Mouse (Mus musculus) midbrain, postnatal 0 days (tissue): ENCODE data around the gene Vps25. TPM values are rescaled to one million over a fixed set of nuclear protein-coding genes. Genes with fewer than 3 reads are reported as not detected.
A peak's percentile ranks its signal among the peaks of the same experiment; 100 is the strongest.

Experiments
- ATAC-seq: fragments of 200-750 bp; cut with Nextera tagmentation; 2 replicates; pipeline ENCODE4 v1.8.0; 2017; ENCODE audit warnings: moderate number of reproducible peaks, mild to moderate bottlenecking, moderate TSS enrichment, moderate library complexity; ENCODE audit not compliant: low FRiP score
- DNase-seq: peaks from one replicate; pipeline ENCODE4 v3.0.0-alpha.2; 2015; ENCODE audit warnings: low spot score
- H3K27ac ChIP-seq: fragments of 300-500 bp; sonication (generic); 2 replicates; pipeline ENCODE4 v1.5.1; 2014; ENCODE audit warnings: low read depth, mild to moderate bottlenecking, low read length, mixed read lengths
- H3K27me3 ChIP-seq: fragments of 300-500 bp; sonication (generic); 2 replicates; pipeline ENCODE4 v1.6.1; 2014; ENCODE audit warnings: low read length, control low read depth, mixed read lengths; ENCODE audit not compliant: insufficient read depth
- H3K36me3 ChIP-seq: fragments of 300-500 bp; sonication (generic); 2 replicates; pipeline ENCODE4 v1.6.1; 2014; ENCODE audit warnings: low read length, control low read depth, mixed read lengths; ENCODE audit not compliant: insufficient read depth
- H3K4me1 ChIP-seq: fragments of 300-500 bp; sonication (generic); 2 replicates; pipeline ENCODE4 v1.6.1; 2014; ENCODE audit warnings: mild to moderate bottlenecking, control low read depth, antibody characterized with exemption, low read length, mixed read lengths; ENCODE audit not compliant: insufficient read depth
- H3K4me2 ChIP-seq: fragments of 300-500 bp; sonication (generic); 2 replicates; pipeline ENCODE4 v1.6.1; 2014; ENCODE audit warnings: low read depth, mild to moderate bottlenecking, low read length, mixed read lengths; ENCODE audit not compliant: poor library complexity, severe bottlenecking
- H3K4me3 ChIP-seq: fragments of 300-500 bp; sonication (generic); 2 replicates; pipeline ENCODE4 v1.5.1; 2014; ENCODE audit warnings: low read depth, mild to moderate bottlenecking, low read length, moderate library complexity
- H3K9ac ChIP-seq: fragments of 300-500 bp; sonication (generic); replicated peaks from 2 replicates; pipeline ENCODE4 v1.6.1; 2014; ENCODE audit warnings: mild to moderate bottlenecking, low read length, moderate library complexity, mixed read lengths; ENCODE audit not compliant: poor library complexity, severe bottlenecking
- H3K9me3 ChIP-seq: fragments of 300-500 bp; sonication (generic); 2 replicates; pipeline ENCODE4 v1.6.1; 2016; ENCODE audit warnings: low read length, control low read depth
- CTCF ChIP-seq: IDR thresholded peaks from 2 replicates; pipeline ENCODE4 v1.5.1; 2016; ENCODE audit warnings: antibody characterized with exemption, mild to moderate bottlenecking
- WGBS: fragments of 180-500 bp; shearing (Covaris S2); extraction: QIAGEN DNeasy Blood & Tissue Kit; methylation state at CpG from one replicate; pipeline ENCODE4 v1.1.7; 2014; 5-methylcytosine and 5-hydroxymethylcytosine counted together
- polyA plus RNA-seq: library from polyadenylated mRNA; unstranded; fragments of >200 nt; fragmentation: Nextera tagmentation; extraction: Ambion mirVana; gene quantifications from 2 replicates; pipeline ENCODE4 v1.2.1, GENCODE M21; 2015
- total RNA-seq: library from RNA; depleted of rRNA; stranded (reverse); fragments of >200 nt; gene quantifications from 2 replicates; pipeline ENCODE4 v1.2.3, GENCODE M21; 2014

Vps25 gene
- total and polyA plus RNA-seq, 2 experiments from 2014 or later: 82.3 to 130 TPM

DNA sequence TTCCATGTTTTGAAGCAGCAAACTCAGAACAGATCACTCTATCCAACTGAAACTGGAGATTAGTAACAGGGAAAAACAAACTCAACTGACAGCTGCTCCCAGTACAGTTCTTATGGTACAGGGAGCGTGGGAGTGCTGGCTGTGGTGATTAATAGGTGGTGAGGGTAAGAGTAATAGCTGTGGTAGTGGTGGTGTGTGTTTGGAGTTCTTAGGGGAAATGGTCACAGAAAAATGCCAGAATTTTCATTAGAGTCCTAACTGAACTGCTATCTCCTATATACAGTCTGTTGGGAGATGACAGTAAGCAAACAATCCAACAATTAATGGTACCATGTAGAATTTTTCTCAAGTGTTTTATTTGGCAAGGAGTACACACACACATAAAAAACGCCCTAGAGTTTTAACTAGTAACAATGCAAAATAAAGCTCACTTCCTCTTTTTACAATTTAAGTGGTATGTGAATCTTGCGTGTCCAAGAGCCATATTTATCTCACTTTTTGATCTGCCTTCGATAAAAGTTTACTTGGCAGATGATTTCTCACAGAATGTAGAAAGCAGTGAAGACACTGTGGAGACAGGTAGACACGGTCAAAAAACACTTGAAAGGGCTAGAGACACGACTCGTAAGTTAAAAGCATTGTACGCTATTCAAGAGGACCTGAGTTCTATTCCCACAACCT, 32.1 kb upstream of the Vps25 start:
- Histone ChIP-seq H3K4me1 (no peaks in the 10 kb centered on the region), H3K27me3 (no peaks in the 10 kb centered on the region), H3K9me3 (no peaks in the 10 kb centered on the region), H3K4me3 (no peak overlapping the region), H3K36me3 (peaks cover 12% of the 10 kb centered on the region; the same call in 1 of the 2 replicates), H3K4me2 (no peak overlapping the region), H3K27ac (no peak overlapping the region), H3K9ac (no peak overlapping the region)
- WGBS: 91% methylated on average over 8 of the region's 8 CpGs
- ATAC-seq (no peak), DNase-seq (no peak)
- TF ChIP-seq CTCF: no peak

DNA sequence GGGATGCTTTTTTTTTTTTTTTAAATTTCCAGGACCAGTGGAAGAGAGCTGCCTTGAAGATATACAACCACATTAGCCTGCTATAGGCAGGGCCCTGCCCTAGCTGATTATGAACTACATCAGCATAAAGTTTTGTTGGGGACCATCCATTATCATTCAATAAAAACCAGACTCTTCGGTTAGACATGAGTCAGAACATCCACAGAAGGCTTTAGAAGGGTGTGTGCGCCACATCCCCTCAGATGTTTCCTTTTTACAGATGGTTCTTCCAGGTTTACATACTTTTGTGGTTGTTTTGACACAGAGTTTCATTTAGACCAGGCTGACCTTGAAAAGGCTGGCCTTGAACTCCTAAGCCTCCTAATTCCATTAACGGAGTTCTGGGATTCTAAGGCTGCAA, 29.2 kb upstream of the Vps25 start:
- Histone ChIP-seq H3K4me2 (no peak overlapping the region), H3K4me1 (no peaks in the 10 kb centered on the region), H3K9me3 (no peaks in the 10 kb centered on the region), H3K27ac (no peak overlapping the region), H3K9ac (no peak overlapping the region), H3K27me3 (no peaks in the 10 kb centered on the region), H3K36me3 (no peaks in the 10 kb centered on the region), H3K4me3 (no peak overlapping the region)
- DNase-seq (no peak), ATAC-seq (no peak)
- no peak for TF ChIP-seq CTCF
- WGBS: 90% methylated on average over 3 of the region's 3 CpGs

DNA sequence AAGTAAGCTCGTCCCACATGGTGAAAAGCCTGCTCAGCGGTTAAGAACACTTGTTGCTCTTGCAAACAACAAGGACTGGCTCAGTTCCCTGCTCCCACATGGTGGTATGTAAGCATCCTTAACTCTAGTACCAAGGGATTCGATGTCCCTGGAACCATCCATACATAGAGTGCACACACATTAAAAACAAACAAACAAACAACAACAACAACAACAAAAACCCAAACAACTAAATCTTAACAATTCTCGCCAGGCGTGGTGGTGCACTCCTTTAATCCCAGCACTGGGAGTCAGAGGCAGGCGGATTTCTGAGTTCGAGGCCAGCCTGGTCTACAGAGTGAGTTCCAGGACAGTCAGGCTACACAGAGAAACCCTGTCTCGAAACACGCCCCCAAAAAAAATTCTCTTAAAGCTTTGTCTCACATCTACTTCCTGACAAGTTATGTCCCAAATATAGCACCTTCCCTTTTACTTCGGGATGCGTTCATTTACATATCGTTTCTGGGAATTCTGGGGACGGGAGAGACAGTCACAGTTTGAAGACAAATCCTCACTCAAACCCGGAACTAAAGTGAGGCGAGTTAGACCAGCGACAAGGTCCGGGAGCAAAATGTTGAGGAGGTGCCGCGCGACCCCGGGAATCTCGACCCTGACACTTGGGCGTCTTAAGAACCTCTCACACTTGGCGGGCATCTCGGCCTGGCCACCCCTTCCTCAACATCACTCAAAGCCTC, 28.0 kb upstream of the Vps25 start:
- Histone ChIP-seq H3K27ac (0 out of 2 replicates have a peak overlapping the region, but pooled peaks have one; percentile 43), H3K9me3 (no peaks in the 10 kb centered on the region), H3K27me3 (no peaks in the 10 kb centered on the region), H3K4me1 (no peaks in the 10 kb centered on the region), H3K4me2 (peak overlapping the region; percentile 78), H3K4me3 (peak overlapping the region; percentile 60), H3K36me3 (no peaks in the 10 kb centered on the region), H3K9ac (peak overlapping the region; percentile 66)
- no peak for TF ChIP-seq CTCF
- no peak for DNase-seq
- ATAC-seq: no peak
- 20% methylated on average over 25 of the region's 25 CpGs for WGBS

DNA sequence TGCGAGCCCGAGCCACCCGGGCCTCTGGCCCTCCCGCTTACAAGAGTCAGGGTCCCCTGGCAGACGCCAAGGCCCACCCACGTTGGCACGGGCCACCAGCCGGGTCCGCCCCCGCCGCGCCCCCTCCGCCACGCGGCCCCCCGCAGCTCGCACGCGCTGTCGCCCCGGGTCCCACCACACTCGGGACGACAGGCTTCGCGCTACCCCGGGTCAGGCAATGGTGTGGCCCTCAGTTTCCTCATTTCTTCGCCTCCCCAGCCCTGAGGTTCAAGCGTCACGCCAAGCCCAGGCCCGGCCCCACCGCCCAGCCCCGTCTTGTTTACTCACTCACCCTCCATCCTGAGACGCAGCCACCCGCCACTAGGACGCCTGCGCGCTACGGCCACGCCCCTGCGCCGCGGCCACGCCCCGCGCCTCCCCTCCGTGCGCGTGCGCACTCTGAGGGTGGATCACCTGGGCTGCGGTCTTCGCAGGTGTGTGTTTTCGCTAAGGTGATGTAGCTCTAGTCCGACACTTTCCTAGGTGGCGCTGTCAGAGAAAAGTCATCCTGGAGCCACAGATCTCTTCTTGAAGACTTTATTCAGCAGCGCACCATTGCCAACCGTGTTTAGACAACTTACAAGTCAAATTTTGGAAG, 27.3 kb upstream of the Vps25 start, which contains the start of gene Ezh1:
Gene Ezh1, minus strand, starts transcription at position 399 of the 637 bp plus-strand sequence.
- WGBS: 2% methylated on average over 42 of the region's 56 CpGs
- H3K27ac ChIP-seq: peak within 1 kb of the TSS; percentile 43; the same call in 1 of the 2 replicates
- DNase-seq (peak; percentile 87), ATAC-seq (peak; percentile 93)
- H3K4me1 ChIP-seq: no peaks in the 10 kb centered on the region
- peak; percentile 69 for TF ChIP-seq CTCF
- H3K4me2 ChIP-seq: peak within 1 kb of the TSS; percentile 78
- H3K36me3 ChIP-seq: no peaks in the 10 kb centered on the region
- no peaks in the 10 kb centered on the region for H3K9me3 ChIP-seq
- peak within 1 kb of the TSS; percentile 66 for H3K9ac ChIP-seq
- H3K4me3 ChIP-seq: peak within 1 kb of the TSS; percentile 60
- H3K27me3 ChIP-seq: no peaks in the 10 kb centered on the region

DNA sequence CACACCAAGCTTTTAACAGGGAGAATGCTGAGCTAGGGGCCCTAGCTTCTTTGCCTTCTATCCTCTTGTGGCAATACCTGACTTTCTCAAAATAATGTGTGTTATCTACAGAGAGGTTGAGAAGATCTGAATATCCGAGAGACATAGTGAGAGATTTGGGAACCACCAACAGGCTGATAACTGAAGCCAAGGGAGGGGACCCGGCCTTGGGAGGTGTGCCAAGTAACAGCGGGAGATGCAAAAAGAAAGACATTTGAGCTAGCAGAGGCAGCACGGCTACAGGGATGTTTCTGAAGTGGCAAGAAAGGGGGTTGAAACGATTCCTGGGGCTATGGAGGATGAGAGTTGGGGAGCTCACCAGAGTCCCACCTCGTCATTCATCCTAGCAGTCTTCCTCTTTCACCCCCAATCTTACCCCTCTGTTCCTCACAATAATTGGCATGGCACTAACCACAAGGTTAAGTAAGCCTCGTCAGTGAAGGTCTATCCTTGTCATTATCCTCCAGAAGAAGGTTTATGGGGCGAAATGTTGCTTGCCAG, 24.1 kb upstream of the Vps25 start:
- Histone ChIP-seq H3K4me3 (no peak overlapping the region), H3K27ac (no peak overlapping the region), H3K36me3 (no peaks in the 10 kb centered on the region), H3K4me1 (no peaks in the 10 kb centered on the region), H3K27me3 (no peaks in the 10 kb centered on the region), H3K9me3 (no peaks in the 10 kb centered on the region), H3K4me2 (no peak overlapping the region), H3K9ac (no peak overlapping the region)
- DNase-seq (no peak), ATAC-seq (no peak)
- WGBS: 18% methylated on average over 8 of the region's 8 CpGs
- no peak for TF ChIP-seq CTCF
